Mouse (Mus musculus) cerebellum, adult 18-20 months (tissue): ENCODE results near the gene Pitx1.

ENCODE experiments used
- DNase-seq, 2 experiments: peaks; one replicate each; pipeline ENCODE4 v3.0.0; 2021

Gene Pitx1

DNA sequence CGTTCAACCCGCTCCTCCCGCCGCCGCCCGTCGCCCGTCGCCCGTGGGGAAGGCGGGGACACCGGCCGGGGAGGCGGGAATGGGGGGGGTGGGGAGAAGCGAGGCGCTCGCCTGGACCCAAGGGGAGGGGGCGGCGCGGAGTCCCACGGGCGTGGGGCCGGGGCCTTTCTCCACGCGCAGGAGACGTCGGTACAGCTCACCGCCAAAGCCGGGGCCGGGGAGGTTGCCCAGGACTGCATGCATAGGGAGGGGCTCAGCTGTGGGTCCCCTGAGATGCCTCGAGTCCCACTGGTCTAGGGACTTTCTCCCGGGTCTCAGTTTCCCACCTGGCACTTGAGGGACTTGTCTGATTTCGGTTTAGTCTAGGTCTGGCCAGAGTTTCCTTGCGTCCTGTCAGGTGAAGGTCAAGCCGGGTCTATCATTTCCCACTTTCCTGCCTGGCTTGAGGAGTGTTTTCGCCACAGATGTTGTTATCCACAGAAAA, at the start of gene Pitx1:
Pitx1 (minus strand) TSS at position 51 of the 484 bp plus-strand sequence.
- DNase-seq, result no peak

DNA sequence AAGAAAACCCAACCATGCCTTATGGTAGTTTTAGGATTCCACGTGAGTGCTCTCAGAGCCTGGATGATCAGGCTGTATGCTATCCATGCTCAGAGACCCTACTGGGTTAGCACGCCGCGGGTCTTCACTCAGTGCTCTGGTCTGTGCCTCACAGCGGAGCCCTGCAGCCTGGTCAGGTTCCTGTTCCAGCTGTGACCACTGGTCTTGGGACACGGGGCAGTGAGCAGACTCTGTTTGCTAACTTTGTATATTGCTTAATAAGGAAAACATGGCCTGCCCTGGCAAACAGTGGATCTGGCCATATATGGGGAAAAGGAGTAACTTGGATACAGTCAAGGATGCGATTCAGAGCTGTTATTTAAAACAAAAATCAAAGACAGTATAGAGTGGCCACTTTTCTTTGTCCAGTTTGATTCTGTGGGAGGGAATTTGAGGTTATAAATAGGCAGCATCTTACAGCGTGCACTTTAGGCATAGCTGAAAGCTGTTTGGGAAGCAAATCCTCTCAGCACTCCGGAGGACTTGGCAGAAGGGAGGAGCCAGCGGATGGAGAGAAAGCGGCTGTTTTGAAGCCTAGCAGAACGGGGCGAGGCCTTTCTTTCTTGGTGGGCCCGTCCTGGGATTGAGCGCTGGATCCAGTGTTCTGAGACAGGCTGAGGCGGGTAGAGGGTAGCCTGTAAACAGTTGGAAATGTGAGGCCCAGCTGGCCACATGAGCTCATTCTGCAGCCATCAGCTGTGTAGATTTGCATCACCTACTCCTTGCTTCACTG, 45.6 kb upstream of the Pitx1 start:
- no peak for DNase-seq

DNA sequence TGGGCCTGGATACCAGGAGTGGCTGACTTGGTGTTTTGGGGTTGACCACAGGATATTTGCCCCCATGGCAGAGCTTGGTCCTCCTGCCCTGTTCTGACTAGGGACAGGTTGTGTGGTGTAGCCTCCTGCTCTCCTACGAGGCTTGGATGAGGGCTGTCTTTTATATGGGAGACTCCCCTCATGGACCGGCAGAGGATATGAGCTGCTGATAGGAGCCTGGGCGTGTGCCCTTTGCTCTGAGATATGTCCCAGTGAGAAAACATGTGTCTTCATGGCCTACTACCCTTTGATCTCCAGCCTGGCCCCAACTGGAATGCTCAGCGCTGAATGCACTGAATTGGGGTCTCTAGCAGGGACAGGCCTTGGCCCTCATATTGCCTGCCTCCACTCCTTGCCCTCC, 42.4 kb upstream of the Pitx1 start:
- no peak for DNase-seq

DNA sequence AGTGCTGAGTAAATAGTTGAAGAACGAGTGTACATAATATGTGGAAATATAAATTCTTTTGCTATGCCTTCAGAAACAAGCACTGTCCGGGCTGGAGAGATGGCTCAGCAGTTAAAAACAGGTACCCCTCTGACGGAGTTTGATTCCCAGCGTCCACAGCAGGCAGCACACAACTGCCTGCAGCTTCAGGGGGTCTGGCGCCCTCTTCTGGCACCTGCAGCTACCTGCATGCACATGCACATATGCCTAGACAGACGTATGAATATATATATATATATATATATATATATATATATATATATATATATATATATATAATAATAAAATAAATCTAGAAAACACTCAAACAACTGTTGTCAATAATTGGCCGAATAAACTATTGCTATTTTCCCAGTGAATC, 35.4 kb upstream of the Pitx1 start:
- no peak for DNase-seq

DNA sequence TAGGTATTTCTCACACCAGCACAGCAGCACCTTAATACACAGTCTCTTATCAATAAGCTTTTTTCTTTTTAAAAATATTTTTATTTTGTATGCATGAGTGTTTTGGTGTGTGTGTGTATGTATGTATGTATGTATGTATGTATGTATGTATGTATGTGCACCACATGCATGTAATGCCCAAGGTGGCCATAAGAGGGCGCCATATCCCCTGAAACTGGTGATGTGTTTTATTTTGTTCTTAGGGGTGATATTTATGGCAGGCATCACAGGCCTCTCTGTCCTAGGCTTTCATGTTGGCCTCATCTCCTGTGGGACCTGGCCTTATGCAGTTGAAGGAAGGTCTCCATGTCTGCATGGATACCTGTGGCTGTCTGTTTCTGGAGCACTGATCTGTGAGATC, 34.0 kb upstream of the Pitx1 start:
- DNase-seq, result no peak

DNA sequence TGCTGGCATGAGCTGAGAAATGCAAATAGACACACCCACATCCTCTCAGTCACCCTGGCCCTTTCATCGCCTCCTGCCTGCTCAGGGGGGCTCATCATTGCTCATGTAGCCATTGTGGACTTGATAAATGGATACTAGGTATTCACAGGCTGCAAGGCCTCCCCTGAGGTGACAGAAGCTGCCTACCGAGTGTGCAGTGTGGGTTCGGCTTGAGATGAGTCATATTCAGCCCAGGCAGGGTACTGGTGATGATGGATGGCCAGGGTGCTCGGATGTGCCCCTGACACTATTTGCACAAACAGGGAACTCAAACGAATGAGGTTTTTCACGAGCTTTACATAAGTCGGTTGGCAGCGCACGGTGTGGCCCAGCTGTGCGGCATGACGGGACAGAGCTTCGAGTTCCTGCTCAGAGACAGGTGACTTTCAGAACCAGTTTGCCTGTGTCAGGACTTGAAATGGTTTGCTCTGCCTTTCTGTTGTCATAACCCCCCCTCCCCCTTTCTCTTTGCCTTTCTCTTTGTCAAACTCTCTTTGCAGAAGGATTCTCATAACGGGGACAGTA, 31.6 kb upstream of the Pitx1 start:
- DNase-seq, result no peak

DNA sequence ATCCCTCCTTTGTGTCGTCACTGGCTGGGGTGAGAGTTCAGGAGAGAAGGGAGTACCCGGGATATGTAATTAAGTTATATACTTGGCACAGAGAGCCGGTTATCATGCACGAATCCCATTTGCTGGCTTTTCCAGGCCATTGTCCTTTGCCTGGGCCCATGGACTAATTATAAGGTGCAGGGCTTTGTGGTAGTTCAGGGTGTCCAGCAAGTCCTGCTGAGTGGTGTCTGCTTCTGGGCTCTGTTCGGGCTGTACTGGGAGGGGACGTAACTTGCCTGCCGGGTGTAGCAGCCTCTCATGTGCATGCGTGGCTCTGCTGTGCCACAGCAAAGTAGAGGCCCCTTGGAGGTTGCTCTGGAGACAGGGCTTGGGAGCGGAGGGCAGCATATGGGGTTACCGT, 24.5 kb upstream of the Pitx1 start:
- DNase-seq, result no peak

DNA sequence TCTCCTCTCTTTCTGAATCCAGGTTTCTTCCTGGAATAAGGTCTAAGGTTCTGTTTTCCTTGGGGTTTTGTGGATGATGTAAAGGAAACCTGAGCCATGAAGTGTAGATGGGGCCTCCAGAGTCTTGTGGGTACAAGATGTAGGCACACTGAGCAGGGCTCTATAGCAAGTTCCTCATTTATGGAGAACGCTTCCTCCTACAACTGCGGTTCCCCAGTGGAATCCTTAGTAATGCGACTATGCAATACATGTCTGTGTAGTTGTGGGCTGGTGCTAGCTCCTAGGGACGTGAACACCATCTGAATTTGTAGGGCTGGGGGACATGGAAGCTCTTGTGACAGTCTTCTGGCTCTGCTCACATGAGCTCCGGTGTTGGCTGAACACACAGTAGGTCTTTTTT, 22.5 kb upstream of the Pitx1 start:
- no peak for DNase-seq

DNA sequence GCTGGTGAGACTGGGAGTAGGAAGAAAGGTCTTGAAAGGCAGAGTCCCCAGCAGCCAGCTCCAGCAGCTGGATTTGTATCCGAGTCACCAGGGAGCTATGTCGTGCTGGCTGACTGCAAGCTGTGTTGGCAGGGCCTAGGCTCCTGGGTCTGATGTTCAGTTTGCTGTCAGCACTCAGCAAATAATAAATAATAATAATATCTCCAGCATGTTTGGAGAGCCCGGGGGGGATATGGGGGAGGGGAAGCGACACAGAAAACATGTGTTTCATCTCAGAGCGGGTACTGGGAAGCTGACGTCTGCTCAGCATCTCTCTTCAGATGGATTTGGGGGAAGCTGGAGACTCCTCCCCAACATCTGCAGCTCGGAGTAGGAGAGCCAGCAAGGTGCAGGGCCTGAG, 19.8 kb upstream of the Pitx1 start:
- DNase-seq, result no peak

DNA sequence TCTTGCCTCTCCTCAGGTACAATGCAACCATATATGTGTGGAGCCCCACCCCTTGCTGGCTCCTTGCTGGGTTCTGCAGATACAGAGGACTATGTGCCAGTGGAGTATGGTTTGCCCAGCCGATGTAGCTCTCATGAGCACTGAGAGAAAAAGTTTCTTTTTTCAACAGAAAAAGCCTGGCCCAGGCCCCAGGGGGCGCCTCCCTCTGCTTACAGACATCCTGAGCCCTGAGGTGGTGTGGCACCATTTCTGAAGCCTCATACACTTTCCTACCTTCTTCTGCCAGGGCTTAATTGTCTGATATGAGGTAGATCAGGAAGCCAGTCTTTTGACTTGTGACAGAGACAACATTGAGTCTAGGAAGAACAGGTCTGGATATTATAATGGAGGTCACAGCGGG, 16.2 kb upstream of the Pitx1 start:
- no peak for DNase-seq

DNA sequence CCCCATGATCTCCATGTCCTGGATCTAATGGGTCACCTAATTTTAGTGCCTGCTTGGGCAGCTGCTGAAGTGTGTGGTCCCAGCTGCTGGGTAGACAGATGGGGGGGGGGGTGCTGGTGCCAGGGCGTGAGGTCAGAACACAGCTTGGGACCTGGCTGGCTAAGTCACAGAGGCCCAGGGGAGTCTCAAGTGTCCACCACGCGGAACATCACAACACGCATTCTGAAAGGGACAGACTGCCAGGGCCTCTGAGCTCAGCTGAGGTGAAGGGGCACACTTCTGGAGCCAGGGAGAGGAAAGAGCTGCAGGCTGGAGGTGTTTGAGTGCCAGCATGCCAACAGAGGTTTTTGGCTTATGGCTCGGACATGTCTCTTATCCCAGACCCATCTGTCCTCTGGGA, 14.7 kb upstream of the Pitx1 start:
- DNase-seq, result no peak

DNA sequence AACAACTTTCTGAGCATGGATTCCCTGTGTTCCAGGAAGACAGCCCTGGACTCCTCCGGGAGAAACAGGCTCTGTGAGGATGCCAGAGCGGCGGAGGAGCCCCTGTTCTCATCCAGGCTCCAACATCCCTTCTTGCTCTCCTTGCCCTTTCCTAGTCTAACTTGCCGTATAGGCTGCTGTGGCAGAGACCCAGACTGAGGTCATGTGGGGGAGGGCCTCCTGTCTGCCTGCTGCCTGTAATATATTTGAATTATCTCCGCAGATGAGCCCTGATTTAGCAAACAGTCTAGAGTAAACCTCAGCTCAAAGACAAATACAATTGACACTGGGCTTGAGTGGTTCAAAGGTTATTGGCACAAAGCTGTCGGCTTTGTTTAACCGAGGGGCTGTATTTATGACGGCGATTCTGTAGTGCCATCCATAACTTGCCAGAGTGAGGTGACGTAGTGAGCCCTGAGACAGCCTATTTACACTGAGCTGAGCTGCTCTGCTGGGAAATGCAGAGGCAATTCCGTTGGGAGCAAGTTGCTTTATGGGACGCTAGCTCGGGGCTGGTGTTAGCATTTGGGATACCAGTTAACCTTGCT, 12.7 kb upstream of the Pitx1 start:
- no peak for DNase-seq

DNA sequence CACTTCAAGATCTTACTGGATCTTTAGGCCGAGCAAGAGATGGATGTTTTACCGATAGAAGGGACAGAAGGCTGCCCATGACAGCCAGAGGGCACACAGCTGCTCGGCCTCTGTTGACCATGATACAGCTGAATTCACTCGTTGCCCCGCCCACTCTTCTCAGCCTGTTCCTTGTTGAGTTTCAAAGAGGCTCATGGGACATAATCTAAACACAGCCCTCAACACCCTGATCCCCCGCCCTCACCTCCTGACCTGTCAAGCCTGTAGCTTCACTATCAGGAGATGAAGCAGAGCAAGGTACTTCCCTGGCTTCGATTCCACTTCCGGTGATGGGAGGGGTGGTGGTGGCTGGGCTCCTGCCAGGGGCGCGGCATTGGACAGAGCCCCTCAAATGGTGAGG, 11.8 kb upstream of the Pitx1 start:
- no peak for DNase-seq

DNA sequence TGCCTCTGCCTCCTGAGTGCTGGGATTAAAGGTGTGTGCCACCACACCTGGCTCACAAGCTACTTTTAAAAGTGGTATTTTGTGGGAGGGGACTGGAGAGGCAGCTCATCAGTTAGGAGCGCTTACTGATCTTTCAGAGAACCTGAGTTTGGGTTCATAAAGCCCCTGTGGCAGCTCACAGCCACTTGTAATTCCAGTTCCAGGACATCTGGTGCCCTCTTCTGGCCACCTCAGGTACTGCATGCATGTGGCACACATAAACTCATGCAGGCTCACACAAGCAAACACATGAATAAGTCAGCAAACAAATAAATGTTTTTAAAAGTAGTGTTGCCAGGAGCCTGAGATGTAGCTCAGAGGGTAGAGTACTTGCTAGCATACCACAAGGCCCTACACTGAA, 7.7 kb upstream of the Pitx1 start:
- no peak for DNase-seq

DNA sequence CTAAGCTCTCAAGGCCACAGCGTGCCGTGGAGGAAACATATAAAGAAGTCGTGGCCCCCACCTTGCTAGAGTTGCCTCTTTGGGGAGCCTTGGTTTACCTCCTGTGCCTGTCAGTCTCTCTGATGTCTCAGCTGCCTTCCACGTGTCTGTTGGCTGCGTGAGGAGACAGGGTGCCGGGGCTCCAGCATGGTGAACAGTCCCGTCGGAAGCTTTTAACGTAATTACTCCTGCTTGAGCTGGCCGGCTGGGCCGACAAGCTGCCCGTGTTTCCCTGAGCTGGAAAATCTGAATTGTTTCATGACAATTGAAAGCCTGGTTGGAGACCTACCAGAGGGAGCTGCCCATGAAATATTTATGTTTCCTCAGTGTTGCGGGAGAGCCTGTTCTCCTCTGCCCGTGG, 4.2 kb upstream of the Pitx1 start:
- no peak for DNase-seq

DNA sequence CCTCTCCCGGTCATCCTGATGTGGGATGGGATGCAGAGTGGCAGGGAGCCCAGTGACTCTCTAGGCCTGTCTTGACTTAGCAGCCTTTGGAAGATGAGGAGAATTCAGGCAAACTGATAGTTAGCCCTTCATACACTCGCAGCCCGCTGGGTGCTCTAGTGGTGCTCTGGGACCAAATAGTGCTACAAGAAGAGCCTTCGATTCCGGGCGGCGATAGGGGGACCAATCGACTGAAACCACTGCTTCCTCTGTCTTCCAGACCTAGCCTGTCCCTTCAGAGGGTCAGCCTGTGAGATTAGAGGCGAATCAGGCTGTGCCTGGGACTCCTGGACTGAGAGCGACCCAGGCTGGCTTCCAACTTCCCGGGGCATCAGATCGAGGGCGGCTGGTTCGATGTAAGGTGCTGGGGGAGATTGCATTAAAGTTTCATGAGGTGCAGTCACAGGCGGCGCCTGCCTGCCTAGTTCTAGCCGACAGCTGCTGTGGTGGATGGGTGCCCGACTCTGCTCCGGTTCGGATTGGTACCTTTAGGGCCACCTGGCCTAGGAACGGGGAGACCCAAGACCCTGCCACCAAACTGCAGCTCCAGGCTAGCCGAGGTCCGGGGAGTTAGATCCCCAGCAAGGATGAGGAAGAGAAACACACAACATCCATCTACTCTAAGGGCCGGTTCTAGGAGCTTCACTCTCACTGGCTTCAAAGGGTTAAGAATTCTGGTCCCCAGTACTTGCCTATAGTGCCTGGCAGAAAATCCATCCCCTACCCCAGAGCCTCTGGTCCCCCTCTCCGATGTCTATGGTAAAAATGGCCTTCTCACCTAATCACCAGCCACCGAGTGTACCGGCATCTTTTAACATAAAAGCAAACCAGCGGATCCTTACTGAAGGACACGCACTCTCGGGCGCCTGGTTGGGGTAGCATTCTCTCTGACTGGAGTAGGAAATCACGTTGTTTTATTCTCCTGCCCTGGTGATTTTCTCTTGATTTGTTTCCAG, 1.1 kb upstream of the Pitx1 start:
- no peak for DNase-seq

DNA sequence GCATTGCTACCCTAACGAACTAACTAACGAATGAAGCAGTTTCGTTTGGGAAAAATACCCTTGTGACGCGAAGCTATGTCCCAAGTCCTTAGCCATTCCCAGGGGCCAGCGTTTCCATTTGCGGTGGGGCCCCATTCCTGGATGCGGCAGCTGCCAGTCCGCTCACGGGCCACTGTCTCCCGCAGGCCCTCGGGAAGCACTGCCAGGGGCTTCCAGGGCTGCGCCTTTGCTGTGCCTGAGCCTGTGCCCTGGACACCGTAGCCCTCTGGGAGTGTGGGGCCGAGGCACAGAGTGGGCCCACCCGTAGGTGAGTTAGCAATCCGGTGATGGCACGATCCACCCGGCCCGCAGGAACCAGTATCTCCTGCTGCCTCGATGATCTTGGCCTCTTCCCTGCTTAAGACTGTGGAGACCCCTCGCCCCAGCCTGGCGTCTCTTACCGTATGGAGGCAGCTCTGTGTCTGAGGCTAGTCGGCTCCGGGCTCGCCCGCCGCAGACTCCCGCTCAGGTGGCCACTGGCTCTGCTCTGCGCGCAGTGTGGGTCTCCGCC, 369 bp downstream of the Pitx1 start:
- no peak for DNase-seq

DNA sequence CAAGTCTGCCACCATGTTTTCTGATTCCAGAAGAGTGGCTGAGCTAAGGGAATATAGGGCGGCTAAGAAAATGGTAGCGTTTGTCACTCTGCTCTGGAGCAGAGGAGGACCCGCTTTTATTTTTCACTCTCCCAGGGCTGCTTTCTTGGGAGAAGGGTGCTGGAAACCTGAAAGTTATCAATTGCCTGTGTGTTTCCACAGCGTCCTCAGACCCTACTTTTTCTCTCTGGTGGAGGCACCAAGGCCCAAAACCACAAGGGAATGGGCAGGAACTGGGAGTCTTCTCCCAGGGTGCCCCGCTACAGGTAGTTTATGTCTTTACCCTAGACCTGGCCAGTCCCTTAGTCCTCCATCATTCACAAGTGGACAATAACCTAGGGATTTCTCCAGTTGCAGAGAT, 1.3 kb downstream of the Pitx1 start:
- no peak for DNase-seq

DNA sequence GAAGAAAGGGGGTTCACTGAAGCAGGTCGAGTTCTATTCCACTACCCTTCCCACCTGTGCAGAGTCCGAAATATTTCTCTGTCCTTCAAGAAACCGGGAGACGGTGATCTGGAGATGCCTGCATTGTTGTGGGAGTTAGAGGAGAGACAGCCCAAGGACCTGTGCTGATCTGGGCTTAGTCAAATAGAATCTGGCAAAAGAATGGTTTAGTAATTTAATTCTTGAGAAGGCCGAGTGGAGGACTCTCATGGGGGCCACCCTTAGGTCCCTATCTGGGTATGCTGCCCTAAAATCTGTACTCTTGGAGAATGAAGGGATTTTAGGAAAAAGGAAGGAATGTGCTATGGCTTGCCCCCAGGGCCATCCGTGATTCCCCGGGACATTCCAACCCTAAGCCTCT, 2.1 kb downstream of the Pitx1 start:
- DNase-seq, result no peak

DNA sequence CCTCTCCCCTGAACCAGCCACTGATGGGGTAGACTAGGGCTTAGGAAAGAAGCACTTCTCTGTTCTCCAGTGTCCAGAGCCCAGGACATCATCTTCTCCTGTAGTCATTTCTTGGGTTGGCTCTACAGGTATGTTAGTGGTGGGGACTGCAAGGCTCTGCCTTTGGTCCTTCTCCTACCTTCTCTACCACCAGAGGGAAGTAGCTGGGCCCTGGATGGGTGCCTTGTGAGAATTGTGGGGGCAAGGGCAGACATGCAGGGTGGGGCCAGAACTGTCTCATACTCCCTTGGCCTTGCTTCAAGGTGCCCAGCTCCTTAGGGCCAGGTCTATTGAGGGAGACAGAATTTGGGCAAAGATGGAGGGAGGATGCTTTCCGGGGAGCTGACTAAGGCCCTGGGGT, 3.4 kb downstream of the Pitx1 start:
- no peak for DNase-seq

DNA sequence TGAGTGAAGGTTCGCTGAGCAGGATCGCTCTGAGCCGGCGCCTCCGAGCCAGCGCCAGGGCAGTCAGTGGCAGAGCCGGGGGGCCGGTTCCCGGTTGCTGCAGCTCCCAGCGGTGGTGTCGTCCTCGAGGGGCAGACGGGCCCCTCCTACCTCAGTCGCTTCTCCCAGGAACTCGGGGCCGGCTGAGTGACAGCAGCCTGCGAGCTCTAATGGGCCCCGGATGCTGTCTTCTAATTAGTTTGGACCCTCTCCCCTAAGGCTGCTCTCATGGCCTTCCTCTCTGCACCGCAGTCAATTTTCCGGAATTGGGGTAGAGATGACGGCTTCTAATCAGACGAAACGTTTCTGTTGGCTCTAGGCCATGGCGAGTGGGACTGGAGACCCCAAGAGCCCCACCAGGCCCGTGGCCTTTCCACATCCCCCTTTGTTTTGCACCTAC, 4.3 kb downstream of the Pitx1 start:
- DNase-seq, result no peak

DNA sequence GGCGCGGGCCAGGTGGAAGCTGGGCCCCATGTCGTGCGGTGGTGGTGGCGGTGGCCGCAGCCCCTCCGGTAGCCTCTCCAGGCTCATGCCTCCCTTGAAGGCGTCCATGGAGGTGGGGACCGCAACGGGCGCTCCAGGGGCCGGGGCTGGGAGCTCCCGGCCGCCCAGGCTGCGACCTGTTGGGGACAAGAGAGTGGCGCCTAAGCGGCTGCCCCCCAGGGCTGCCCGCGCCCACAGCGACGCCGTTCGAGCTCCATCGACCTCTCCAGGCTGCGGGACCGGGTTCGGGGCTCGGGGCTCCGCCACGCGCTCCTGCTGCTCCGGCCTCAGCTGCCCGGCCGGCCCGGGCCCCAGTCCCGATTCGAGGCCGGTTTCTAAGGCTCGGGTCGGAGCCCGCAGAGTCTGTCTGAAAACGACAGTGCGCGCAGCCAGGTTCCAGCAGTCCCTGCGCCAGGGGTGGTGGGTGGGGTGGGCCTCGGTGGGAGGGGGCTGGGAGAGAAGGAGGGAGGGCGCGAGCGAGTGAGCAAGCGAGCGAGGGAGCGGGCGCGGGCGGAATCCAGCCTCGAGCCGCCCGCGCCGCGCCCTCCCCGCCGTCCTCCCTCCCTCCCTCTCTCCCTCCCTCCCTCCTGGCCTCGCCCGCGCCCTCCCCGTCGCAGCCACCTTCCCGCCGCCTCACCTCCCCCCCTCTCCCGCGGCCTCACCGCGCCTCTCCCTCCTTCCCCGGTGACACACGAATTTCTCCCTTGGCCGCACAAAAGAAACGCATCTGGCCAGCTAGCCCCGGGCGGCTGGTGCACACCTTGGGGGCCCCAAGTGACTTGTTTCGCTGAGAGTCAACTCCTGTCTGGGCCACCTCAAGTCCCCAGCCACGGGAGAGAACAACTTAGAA, 4.9 kb downstream of the Pitx1 start:
- DNase-seq, result no peak
